Mouse (Mus musculus): Measurements from ENCODE around the gene Rplp0. TPM values are rescaled to one million over a fixed set of nuclear protein-coding genes. Genes with fewer than 3 reads are reported as not detected.
"Not testable (repeated sequence)": the region's sequence is repeated elsewhere in the genome, so short reads cannot be mapped to it uniquely, and the experiment has no call there.

Gene Rplp0
- total and polyA plus RNA-seq, 2 experiments from 2014 or later = 842 to 1,794 TPM

DNA sequence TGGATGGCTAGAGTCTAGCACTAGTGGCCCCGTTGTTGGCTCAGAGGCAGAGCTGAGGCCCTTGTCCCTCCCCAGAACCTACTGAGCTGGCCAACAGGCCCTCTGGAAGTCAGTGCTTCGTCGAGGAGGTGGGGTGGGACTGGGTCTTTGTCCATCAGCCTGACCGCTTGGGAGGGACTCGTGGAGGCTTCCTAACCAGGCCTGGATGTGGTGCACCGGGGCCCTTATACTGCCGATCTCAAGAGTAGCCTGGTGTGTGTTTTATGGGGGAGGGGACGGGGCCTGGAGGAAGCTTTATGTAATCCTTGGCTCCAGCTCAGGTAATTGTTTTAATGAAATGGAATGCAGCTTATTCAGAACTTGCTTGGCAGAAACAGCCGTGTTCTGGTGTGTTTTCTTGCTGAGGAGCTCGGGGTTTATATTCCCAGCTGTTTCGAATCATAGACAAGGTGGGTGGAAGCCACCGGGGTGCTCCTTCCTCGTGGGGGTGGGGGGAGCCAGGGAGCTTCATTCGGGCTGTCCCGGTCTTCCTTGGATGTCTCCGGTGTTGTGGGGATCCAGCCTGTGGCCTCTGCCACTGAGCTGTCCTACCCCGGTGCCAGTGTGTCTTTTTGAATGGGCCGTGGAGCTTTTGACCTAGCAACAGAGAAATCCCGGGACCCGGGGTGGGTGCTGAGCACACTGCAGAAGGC is 44.2 kb upstream of the Rplp0 start:
- no peak for TF ChIP-seq CTCF (IDR thresholded peaks at IDR 0.05; ENCODE audit: low read depth)
- Histone ChIP-seq H3K4me3 (ENCODE audit: low read depth, low read length) (no peak overlapping the region), H3K4me1 (ENCODE audit: insufficient read depth) (peaks cover 3% of the 10 kb centered on the region; the same call in 1 of the 2 replicates), H3K27ac (ENCODE audit: low read depth, low read length) (peak overlapping the region; percentile 54; the same call in 1 of the 2 replicates), H3K9ac (no peak overlapping the region), H3K4me2 (ENCODE audit: low read depth) (no peak overlapping the region), H3K27me3 (ENCODE audit: insufficient read depth, low read length) (no peaks in the 10 kb centered on the region), H3K9me3 (ENCODE audit: low read length) (no peaks in the 10 kb centered on the region), H3K36me3 (ENCODE audit: insufficient read depth) (no peaks in the 10 kb centered on the region)
- 45% methylated on average over 20 of the region's 20 CpGs for WGBS
- ATAC-seq (no peak), DNase-seq (no peak)

GRCm38 (mm10) chr5:115516081-115516907 is 43.0 kb upstream of the Rplp0 start:
- no peak for DNase-seq
- H3K9me3 ChIP-seq (ENCODE audit: low read length) = no peaks in the 10 kb centered on the region
- no peak for ATAC-seq
- H3K4me3 ChIP-seq (ENCODE audit: low read depth, low read length) = no peak overlapping the region
- H3K27me3 ChIP-seq (ENCODE audit: insufficient read depth, low read length) = no peaks in the 10 kb centered on the region
- no peaks in the 10 kb centered on the region for H3K4me1 ChIP-seq (ENCODE audit: insufficient read depth)
- no peak overlapping the region for H3K9ac ChIP-seq
- no peak for TF ChIP-seq CTCF (IDR thresholded peaks at IDR 0.05; ENCODE audit: low read depth)
- no peaks in the 10 kb centered on the region for H3K36me3 ChIP-seq (ENCODE audit: insufficient read depth)
- WGBS = 82% methylated on average over 32 of the region's 32 CpGs
- no peak overlapping the region for H3K4me2 ChIP-seq (ENCODE audit: low read depth)
- no peak overlapping the region for H3K27ac ChIP-seq (ENCODE audit: low read depth, low read length)

DNA sequence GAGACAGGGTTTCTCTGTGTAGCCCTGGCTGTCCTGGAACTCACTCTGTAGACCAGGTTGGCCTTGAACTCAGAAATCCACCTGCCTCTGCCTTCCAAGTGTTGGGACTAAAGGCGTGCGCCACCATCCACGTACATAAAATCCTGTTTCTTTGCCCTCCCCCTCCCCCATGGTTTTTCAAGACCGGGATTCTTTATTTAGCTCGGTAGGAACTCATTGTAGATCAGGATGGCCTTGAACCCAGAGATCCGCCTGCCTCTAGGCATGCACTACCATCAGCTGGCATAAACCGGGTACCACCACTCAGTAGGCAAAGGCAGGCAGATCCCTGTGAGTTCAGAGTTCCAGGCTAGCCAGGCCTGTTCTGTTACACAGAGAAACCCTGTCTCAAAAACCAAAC is 42.4 kb upstream of the Rplp0 start:
- DNase-seq = no peak
- WGBS = 93% methylated on average over 7 of the region's 7 CpGs
- TF ChIP-seq CTCF (IDR thresholded peaks at IDR 0.05; ENCODE audit: low read depth) = no peak
- Histone ChIP-seq H3K9me3 (ENCODE audit: low read length) (no peaks in the 10 kb centered on the region), H3K4me1 (ENCODE audit: insufficient read depth) (no peaks in the 10 kb centered on the region), H3K4me2 (ENCODE audit: low read depth) (no peak overlapping the region), H3K27me3 (ENCODE audit: insufficient read depth, low read length) (no peaks in the 10 kb centered on the region), H3K4me3 (ENCODE audit: low read depth, low read length) (no peak overlapping the region), H3K36me3 (ENCODE audit: insufficient read depth) (no peaks in the 10 kb centered on the region), H3K27ac (ENCODE audit: low read depth, low read length) (no peak overlapping the region), H3K9ac (no peak overlapping the region)
- no peak for ATAC-seq

DNA sequence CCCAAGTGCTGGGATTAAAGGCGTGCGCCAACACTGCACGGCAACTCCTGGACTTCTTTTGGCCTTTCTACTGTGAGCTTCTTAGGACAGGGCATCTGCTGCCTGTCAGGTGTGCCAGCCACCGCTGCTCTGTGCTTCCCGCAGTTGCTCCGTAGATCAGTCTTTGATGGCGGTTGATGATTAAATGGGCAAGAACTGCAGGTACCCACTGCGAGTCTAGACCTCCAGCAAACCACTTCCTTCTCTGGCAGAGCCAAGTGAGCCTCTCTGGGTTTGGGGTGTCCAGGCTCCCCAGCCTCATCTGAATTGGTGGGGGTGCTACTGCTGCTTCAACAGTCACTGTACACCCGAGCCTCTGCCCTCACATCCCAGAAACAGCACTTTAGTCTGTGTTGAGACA is 41.8 kb upstream of the Rplp0 start:
- Histone ChIP-seq H3K9me3 (ENCODE audit: low read length) (no peaks in the 10 kb centered on the region), H3K27me3 (ENCODE audit: insufficient read depth, low read length) (no peaks in the 10 kb centered on the region), H3K9ac (no peak overlapping the region), H3K4me1 (ENCODE audit: insufficient read depth) (no peaks in the 10 kb centered on the region), H3K27ac (ENCODE audit: low read depth, low read length) (no peak overlapping the region), H3K4me3 (ENCODE audit: low read depth, low read length) (no peak overlapping the region), H3K36me3 (ENCODE audit: insufficient read depth) (no peaks in the 10 kb centered on the region), H3K4me2 (ENCODE audit: low read depth) (no peak overlapping the region)
- DNase-seq (no peak), ATAC-seq (no peak)
- WGBS = 96% methylated on average over 9 of the region's 9 CpGs
- TF ChIP-seq CTCF (IDR thresholded peaks at IDR 0.05; ENCODE audit: low read depth) = no peak

GRCm38 (mm10) chr5:115518214-115518613 is 41.1 kb upstream of the Rplp0 start:
- H3K9ac ChIP-seq; DNase-seq; H3K4me1 ChIP-seq (ENCODE audit: insufficient read depth); H3K27ac ChIP-seq (ENCODE audit: low read depth, low read length); H3K4me3 ChIP-seq (ENCODE audit: low read depth, low read length); H3K4me2 ChIP-seq (ENCODE audit: low read depth); H3K27me3 ChIP-seq (ENCODE audit: insufficient read depth, low read length); H3K36me3 ChIP-seq (ENCODE audit: insufficient read depth); ATAC-seq; H3K9me3 ChIP-seq (ENCODE audit: low read length): not testable (repeated sequence)
- WGBS = 93% methylated on average over 6 of the region's 8 CpGs

- no peak for TF ChIP-seq CTCF (IDR thresholded peaks at IDR 0.05; ENCODE audit: low read depth)
- no peaks in the 10 kb centered on the region for H3K27me3 ChIP-seq (ENCODE audit: insufficient read depth, low read length)
- no peaks in the 10 kb centered on the region for H3K9me3 ChIP-seq (ENCODE audit: low read length)
- H3K9ac ChIP-seq = no peak overlapping the region
- DNase-seq = no peak
- H3K36me3 ChIP-seq (ENCODE audit: insufficient read depth) = no peaks in the 10 kb centered on the region
- 85% methylated on average over 21 of the region's 21 CpGs for WGBS
- ATAC-seq = no peak
- no peak overlapping the region for H3K4me3 ChIP-seq (ENCODE audit: low read depth, low read length)
- H3K4me1 ChIP-seq (ENCODE audit: insufficient read depth) = no peaks in the 10 kb centered on the region
- no peak overlapping the region for H3K27ac ChIP-seq (ENCODE audit: low read depth, low read length)
- H3K4me2 ChIP-seq (ENCODE audit: low read depth) = no peak overlapping the region
Observed at GRCm38 (mm10) chr5:115520325-115520869, 38.9 kb upstream of the Rplp0 start.
